Mouse (Mus musculus) megakaryocyte, adult 5-6 weeks (primary cell): ENCODE data around the gene Ypel1. TPM values are rescaled to one million over a fixed set of nuclear protein-coding genes. Genes with fewer than 3 reads are reported as not detected.

ENCODE experiments used
- total RNA-seq, 2 experiments: library from RNA; stranded (forward) in 1 of 2; stranded (reverse) in 1 of 2; fragments of 153-499, 151-499 nt in 1 of 2; fragments of 221-1000, 200-1000 nt in 1 of 2; gene quantifications; 2 replicates each; pipeline versions ENCODE4 v1.2.3 to v1.2.4; 2015 to 2017

The Ypel1 gene
- total RNA-seq, 2 experiments from 2014 or later = 0.15 to 0.33 TPM

Other genes starting within 250 kb of the Ypel1 start
- gene Spag6l, start 240.2 kb upstream of the Ypel1 start, total RNA-seq (2015) = not detected in 2 replicates
- gene Spag6l, start 240.2 kb upstream of the Ypel1 start, total RNA-seq (2017) = not detected in 2 replicates
- gene Igll1, start 205.7 kb upstream of the Ypel1 start, total RNA-seq (2015) = 1.3 TPM in 1 of 2 replicates, not detected in the other
- 0.45 and 0.51 TPM in 2 replicates for gene Igll1, start 205.7 kb upstream of the Ypel1 start, total RNA-seq (2017)
- 24.8 and 31.2 TPM in 2 replicates for gene Top3b, start 199.0 kb upstream of the Ypel1 start, total RNA-seq (2015)
- gene Top3b, start 199.0 kb upstream of the Ypel1 start, total RNA-seq (2017) = 31.6 and 41.8 TPM in 2 replicates
- not detected in 2 replicates for gene Vpreb1, start 198.9 kb upstream of the Ypel1 start, total RNA-seq (2015)
- gene Vpreb1, start 198.9 kb upstream of the Ypel1 start, total RNA-seq (2017) = 1.6 TPM in 1 of 2 replicates, not detected in the other
- 1.6 and 2.6 TPM in 2 replicates for gene Ppm1f, start 173.2 kb upstream of the Ypel1 start, total RNA-seq (2015)
- 6.5 and 7.9 TPM in 2 replicates for gene Ppm1f, start 173.2 kb upstream of the Ypel1 start, total RNA-seq (2017)
- gene Mapk1, start 86.3 kb upstream of the Ypel1 start, total RNA-seq (2015) = 109 and 111 TPM in 2 replicates
- 114 and 121 TPM in 2 replicates for gene Mapk1, start 86.3 kb upstream of the Ypel1 start, total RNA-seq (2017)
- 64.8 and 83.6 TPM in 2 replicates for gene Ppil2, start 41.6 kb downstream of the Ypel1 start, total RNA-seq (2015)
- gene Ppil2, start 41.6 kb downstream of the Ypel1 start, total RNA-seq (2017) = 104 and 111 TPM in 2 replicates
- 6.3 and 6.5 TPM in 2 replicates for gene 2610318N02Rik, start 55.5 kb downstream of the Ypel1 start, total RNA-seq (2015)
- 3.5 and 5.4 TPM in 2 replicates for gene 2610318N02Rik, start 55.5 kb downstream of the Ypel1 start, total RNA-seq (2017)
- 76.6 and 79.4 TPM in 2 replicates for gene Sdf2l1, start 62.7 kb downstream of the Ypel1 start, total RNA-seq (2015)
- 75.8 and 87.0 TPM in 2 replicates for gene Sdf2l1, start 62.7 kb downstream of the Ypel1 start, total RNA-seq (2017)
- 2.8 and 5.2 TPM in 2 replicates for gene Ydjc, start 74.9 kb downstream of the Ypel1 start, total RNA-seq (2015)
- gene Ydjc, start 74.9 kb downstream of the Ypel1 start, total RNA-seq (2017) = 2.4 and 7.0 TPM in 2 replicates
- gene Ccdc116, start 77.5 kb downstream of the Ypel1 start, total RNA-seq (2015) = 0.13 and 1.5 TPM in 2 replicates
- gene Ccdc116, start 77.5 kb downstream of the Ypel1 start, total RNA-seq (2017) = 0.26 and 0.53 TPM in 2 replicates
- gene Ube2l3, start 133.0 kb downstream of the Ypel1 start, total RNA-seq (2015) = 373 and 400 TPM in 2 replicates
- gene Ube2l3, start 133.0 kb downstream of the Ypel1 start, total RNA-seq (2017) = 128 and 144 TPM in 2 replicates
- not detected in 2 replicates for gene Rimbp3, start 138.9 kb downstream of the Ypel1 start, total RNA-seq (2015)
- 0.04 TPM in 1 of 2 replicates, not detected in the other for gene Rimbp3, start 138.9 kb downstream of the Ypel1 start, total RNA-seq (2017)
- 0.91 and 1.5 TPM in 2 replicates for gene Hic2, start 163.9 kb downstream of the Ypel1 start, total RNA-seq (2015)
- 0.77 and 0.89 TPM in 2 replicates for gene Hic2, start 163.9 kb downstream of the Ypel1 start, total RNA-seq (2017)
- gene Tmem191c, start 206.4 kb downstream of the Ypel1 start, total RNA-seq (2015) = 1.0 and 2.1 TPM in 2 replicates
- gene Tmem191c, start 206.4 kb downstream of the Ypel1 start, total RNA-seq (2017) = 2.9 and 4.1 TPM in 2 replicates